Mouse (Mus musculus) limb, embryonic 12.5 days (tissue): Measurements from ENCODE around the gene Phldb2. TPM values are rescaled to one million over a fixed set of nuclear protein-coding genes. Genes with fewer than 3 reads are reported as not detected.
A peak's percentile ranks its signal among the peaks of the same experiment; 100 is the strongest.

Experiments
- ATAC-seq: fragments of 200-750 bp; cut with Nextera tagmentation; 2 replicates; pipeline ENCODE4 v1.8.0; 2017; ENCODE audit warnings: low read depth, moderate TSS enrichment; ENCODE audit not compliant: insufficient number of reproducible peaks, insufficient read depth, low FRiP score, low TSS enrichment
- H3K27ac ChIP-seq: fragments of 300-500 bp; sonication (generic); 2 replicates; pipeline ENCODE4 v1.5.1; 2016; ENCODE audit warnings: mild to moderate bottlenecking, moderate library complexity
- H3K27me3 ChIP-seq: fragments of 300-500 bp; sonication (generic); 2 replicates; pipeline ENCODE4 v1.6.1; 2016; ENCODE audit warnings: mild to moderate bottlenecking, moderate library complexity
- H3K36me3 ChIP-seq: fragments of 300-500 bp; sonication (generic); 2 replicates; pipeline ENCODE4 v1.6.1; 2016; ENCODE audit warnings: mild to moderate bottlenecking, moderate library complexity
- H3K4me1 ChIP-seq: fragments of 300-500 bp; sonication (generic); replicated peaks from 2 replicates; pipeline ENCODE4 v1.6.1; 2016
- H3K4me2 ChIP-seq: fragments of 300-500 bp; sonication (generic); 2 replicates; pipeline ENCODE4 v1.6.1; 2016; ENCODE audit warnings: mild to moderate bottlenecking, moderate library complexity
- H3K4me3 ChIP-seq: fragments of 300-500 bp; sonication (generic); replicated peaks from 2 replicates; pipeline ENCODE4 v1.5.1; 2016; ENCODE audit warnings: mild to moderate bottlenecking
- H3K9ac ChIP-seq: fragments of 300-500 bp; sonication (generic); replicated peaks from 2 replicates; pipeline ENCODE4 v1.6.1; 2016; ENCODE audit warnings: mild to moderate bottlenecking, moderate library complexity
- H3K9me3 ChIP-seq: fragments of 300-500 bp; sonication (generic); 2 replicates; pipeline ENCODE4 v1.6.1; 2016; ENCODE audit warnings: mild to moderate bottlenecking, moderate library complexity
- WGBS: fragments of 180-500 bp; shearing (Covaris S2); methylation state at CpG from one replicate; pipeline ENCODE4 v1.1.7; 2016; 5-methylcytosine and 5-hydroxymethylcytosine counted together
- polyA plus RNA-seq: library from polyadenylated mRNA; unstranded; fragments of >200 nt; fragmentation: Nextera tagmentation; extraction: Ambion mirVana; gene quantifications from 2 replicates; pipeline ENCODE4 v1.2.1, GENCODE M21; 2016

Phldb2 gene
- polyA plus RNA-seq, 1 experiment from 2014 or later, result 75.2 TPM

GRCm38 (mm10) chr16:45869044-45869443 lies 84.4 kb downstream of the Phldb2 start:
- H3K4me2 ChIP-seq, result no peak overlapping the region
- 0 out of 2 replicates have a peak, but pooled peaks have one; percentile 75 for ATAC-seq

GRCm38 (mm10) chr16:45857277-45857863 lies 96.0 kb downstream of the Phldb2 start:
- Histone ChIP-seq H3K36me3 (no peaks in the 10 kb centered on the region), H3K4me2 (no peak overlapping the region), H3K27me3 (no peaks in the 10 kb centered on the region), H3K4me3 (no peak overlapping the region), H3K9ac (no peak overlapping the region), H3K9me3 (no peaks in the 10 kb centered on the region), H3K4me1 (no peaks in the 10 kb centered on the region; the same call in 1 of the 2 replicates), H3K27ac (no peak overlapping the region)
- ATAC-seq, result no peak
- 91% methylated on average over 5 of the region's 5 CpGs for WGBS

More at GRCm38 (mm10) chr16:45869044-45869443, 84.4 kb downstream of the Phldb2 start:
- Histone ChIP-seq H3K4me3 (no peak overlapping the region), H3K9ac (no peak overlapping the region), H3K27ac (no peak overlapping the region), H3K9me3 (no peaks in the 10 kb centered on the region), H3K36me3 (no peaks in the 10 kb centered on the region), H3K4me1 (peaks cover 7% of the 10 kb centered on the region), H3K27me3 (no peaks in the 10 kb centered on the region)
- WGBS, result 53% methylated on average over 3 of the region's 3 CpGs

GRCm38 (mm10) chr16:45854499-45854898 lies 98.9 kb downstream of the Phldb2 start:
- Histone ChIP-seq H3K27me3 (no peaks in the 10 kb centered on the region), H3K9ac (no peak overlapping the region), H3K4me2 (no peak overlapping the region), H3K9me3 (no peaks in the 10 kb centered on the region), H3K36me3 (no peaks in the 10 kb centered on the region), H3K4me3 (no peak overlapping the region), H3K27ac (no peak overlapping the region), H3K4me1 (no peaks in the 10 kb centered on the region; the same call in 1 of the 2 replicates)
- ATAC-seq, result no peak
- 89% methylated on average over 10 of the region's 10 CpGs for WGBS

GRCm38 (mm10) chr16:45849045-45849444 lies 104.4 kb downstream of the Phldb2 start:
- no peaks in the 10 kb centered on the region for H3K36me3 ChIP-seq
- peaks cover 5% of the 10 kb centered on the region for H3K4me1 ChIP-seq
- no peak overlapping the region for H3K4me2 ChIP-seq
- no peak for ATAC-seq
- H3K9me3 ChIP-seq, result no peaks in the 10 kb centered on the region
- H3K27ac ChIP-seq, result no peak overlapping the region
- WGBS, result 80% methylated on average over 4 of the region's 4 CpGs
- no peak overlapping the region for H3K9ac ChIP-seq
- no peak overlapping the region for H3K4me3 ChIP-seq
- no peaks in the 10 kb centered on the region for H3K27me3 ChIP-seq

GRCm38 (mm10) chr16:45844875-45845274 lies 108.5 kb downstream of the Phldb2 start:
- H3K4me2 ChIP-seq, result peak overlapping the region; percentile 72
- peaks cover 27% of the 10 kb centered on the region for H3K4me1 ChIP-seq
- ATAC-seq, result no peak
- no peak overlapping the region; the same call in 1 of the 2 replicates for H3K27ac ChIP-seq
- H3K4me3 ChIP-seq, result peak overlapping the region; percentile 68
- 13% methylated on average over 10 of the region's 10 CpGs for WGBS
- no peaks in the 10 kb centered on the region for H3K9me3 ChIP-seq
- peak overlapping the region; percentile 91 for H3K9ac ChIP-seq
- H3K36me3 ChIP-seq, result no peaks in the 10 kb centered on the region
- no peaks in the 10 kb centered on the region for H3K27me3 ChIP-seq

GRCm38 (mm10) chr16:45844049-45844780 lies 109.2 kb downstream of the Phldb2 start:
- Histone ChIP-seq H3K9me3 (no peaks in the 10 kb centered on the region), H3K27me3 (no peaks in the 10 kb centered on the region), H3K36me3 (no peaks in the 10 kb centered on the region), H3K4me2 (peak overlapping the region; percentile 72), H3K27ac (peak overlapping the region; percentile 93), H3K9ac (peak overlapping the region; percentile 91), H3K4me1 (peaks cover 32% of the 10 kb centered on the region), H3K4me3 (peak overlapping the region; percentile 68)
- peak; percentile 95 for ATAC-seq
- WGBS, result under 1% methylated on average over 45 of the region's 45 CpGs

GRCm38 (mm10) chr16:45843351-45843891 lies 110.0 kb downstream of the Phldb2 start:
- Histone ChIP-seq H3K36me3 (no peaks in the 10 kb centered on the region), H3K27ac (peak overlapping the region; percentile 93), H3K9ac (peak overlapping the region; percentile 91), H3K4me1 (peaks cover 37% of the 10 kb centered on the region), H3K9me3 (no peaks in the 10 kb centered on the region), H3K4me2 (peak overlapping the region; percentile 72), H3K4me3 (peak overlapping the region; percentile 68), H3K27me3 (no peaks in the 10 kb centered on the region)
- ATAC-seq, result no peak; the same call in 1 of the 2 replicates
- WGBS, result under 1% methylated on average over 16 of the region's 16 CpGs

GRCm38 (mm10) chr16:45842440-45842839 lies 111.0 kb downstream of the Phldb2 start:
- Histone ChIP-seq H3K27ac (no peak overlapping the region), H3K36me3 (no peaks in the 10 kb centered on the region), H3K4me2 (peak overlapping the region; percentile 72), H3K9ac (peak overlapping the region; percentile 91), H3K4me1 (peaks cover 46% of the 10 kb centered on the region), H3K4me3 (peak overlapping the region; percentile 68), H3K9me3 (no peaks in the 10 kb centered on the region), H3K27me3 (no peaks in the 10 kb centered on the region)
- no peak for ATAC-seq
- WGBS, result 69% methylated on average over 4 of the region's 4 CpGs

- H3K27ac ChIP-seq, result no peak overlapping the region
- peak overlapping the region; percentile 68 for H3K4me3 ChIP-seq
- no peak for ATAC-seq
- H3K36me3 ChIP-seq, result no peaks in the 10 kb centered on the region
- peaks cover 46% of the 10 kb centered on the region for H3K4me1 ChIP-seq
- H3K27me3 ChIP-seq, result no peaks in the 10 kb centered on the region
- H3K9ac ChIP-seq, result 0 out of 2 replicates have a peak overlapping the region, but pooled peaks have one; percentile 91
- WGBS, result 81% methylated on average over 3 of the region's 3 CpGs
- H3K4me2 ChIP-seq, result peak overlapping the region; percentile 72
- H3K9me3 ChIP-seq, result no peaks in the 10 kb centered on the region
Measured at GRCm38 (mm10) chr16:45841806-45842205, 111.6 kb downstream of the Phldb2 start.

GRCm38 (mm10) chr16:45841016-45841415 lies 112.4 kb downstream of the Phldb2 start:
- no peaks in the 10 kb centered on the region for H3K9me3 ChIP-seq
- no peaks in the 10 kb centered on the region for H3K27me3 ChIP-seq
- H3K36me3 ChIP-seq, result no peaks in the 10 kb centered on the region
- 77% methylated on average over 3 of the region's 3 CpGs for WGBS
- peak overlapping the region; percentile 72 for H3K4me2 ChIP-seq
- no peak for ATAC-seq
- H3K9ac ChIP-seq, result 0 out of 2 replicates have a peak overlapping the region, but pooled peaks have one; percentile 4
- H3K4me3 ChIP-seq, result 0 out of 2 replicates have a peak overlapping the region, but pooled peaks have one; percentile 4
- peaks cover 46% of the 10 kb centered on the region for H3K4me1 ChIP-seq
- no peak overlapping the region for H3K27ac ChIP-seq
